Mouse (Mus musculus) megakaryocyte, embryonic 14.5 days (primary cell): ENCODE data around the gene Psmd2. TPM values are rescaled to one million over a fixed set of nuclear protein-coding genes. Genes with fewer than 3 reads are reported as not detected.

Experiments
- H3K27me3 ChIP-seq: replicated peaks from 2 replicates; pipeline ENCODE3; 2012; ENCODE audit warnings: inconsistent platforms
- H3K36me3 ChIP-seq: replicated peaks from 2 replicates; pipeline ENCODE3; 2012; ENCODE audit warnings: low read length, inconsistent platforms, mixed read lengths
- H3K4me1 ChIP-seq: 2 replicates; pipeline ENCODE4 v1.6.1; 2012; ENCODE audit warnings: inconsistent platforms
- H3K4me3 ChIP-seq: replicated peaks from 2 replicates; pipeline ENCODE3; 2012; ENCODE audit warnings: moderate library complexity, mild to moderate bottlenecking, inconsistent platforms
- H3K9me3 ChIP-seq: 2 replicates; pipeline ENCODE4 v1.6.1; 2012; ENCODE audit warnings: inconsistent platforms
- FLI1 ChIP-seq: IDR thresholded peaks from 2 replicates; pipeline ENCODE4 v1.6.1; 2012; ENCODE audit warnings: low read length, inconsistent platforms, mixed read lengths
- GATA1 ChIP-seq: IDR thresholded peaks from 3 replicates; pipeline ENCODE4 v1.6.1; 2012; ENCODE audit warnings: mixed read lengths, low read length, inconsistent platforms, borderline replicate concordance
- polyA plus RNA-seq: library from polyadenylated mRNA; stranded (reverse); fragments of >175 nt; gene quantifications from 2 replicates; pipeline ENCODE4 v1.2.3, GENCODE M21; 2012; ENCODE audit warnings: low replicate concordance; ENCODE audit not compliant: insufficient read depth

The Psmd2 gene
- polyA plus RNA-seq, 1 experiment = 128 TPM

DNA sequence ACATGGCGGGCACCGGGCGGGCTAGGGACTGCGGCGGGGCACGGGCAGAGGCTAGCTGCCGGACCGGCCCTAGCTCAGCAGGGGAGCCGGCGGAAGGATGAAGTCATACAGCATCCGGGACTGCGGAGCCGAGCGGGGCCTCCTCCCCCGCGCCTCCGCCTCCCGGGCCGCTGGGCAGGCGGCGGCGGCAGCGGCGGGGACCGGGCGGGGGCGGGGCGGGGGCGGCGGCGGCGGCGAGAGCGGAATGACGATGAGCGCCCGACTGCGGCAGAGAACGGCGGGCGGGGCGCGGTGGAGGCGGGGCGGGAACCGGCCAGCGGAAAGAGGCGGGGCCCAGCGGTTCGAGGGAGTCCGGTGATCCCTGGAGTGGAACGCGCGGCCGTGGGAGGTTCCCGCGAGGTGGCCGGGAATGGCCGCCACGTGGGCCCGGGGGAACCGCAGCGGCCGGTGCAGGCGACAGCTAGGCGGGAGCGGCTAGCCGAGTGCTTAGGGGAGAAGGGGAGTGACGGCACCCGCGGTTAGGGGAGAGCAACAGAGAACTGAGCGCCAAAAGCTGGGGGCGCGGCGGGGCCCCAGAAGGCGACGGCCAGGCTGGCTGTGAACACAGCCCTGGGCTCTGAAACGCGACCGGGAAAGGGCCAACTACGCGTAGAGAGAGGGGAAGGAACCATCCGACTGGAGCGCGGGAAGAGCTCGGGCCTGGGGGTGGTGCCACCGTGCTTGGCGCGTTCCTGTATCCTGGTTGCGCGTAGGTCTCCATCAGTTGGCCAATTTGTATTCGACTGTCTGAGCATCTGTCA, 30.1 kb upstream of the Psmd2 start, which contains the start of gene Camk2n2:
Gene Camk2n2 (minus strand): TSS at position 97 of the 800 bp plus-strand sequence.
- H3K4me1 ChIP-seq = peaks cover 43% of the 10 kb centered on the region

GRCm38 (mm10) chr16:20621991-20622685, 29.3 kb upstream of the Psmd2 start:
- peaks cover 15% of the 10 kb centered on the region for H3K36me3 ChIP-seq
- H3K4me3 ChIP-seq = peak overlapping the region; percentile 92
- TF ChIP-seq FLI1 = no peak
- TF ChIP-seq GATA1 = no peak
- peaks cover 61% of the 10 kb centered on the region for H3K27me3 ChIP-seq
- peaks cover 43% of the 10 kb centered on the region for H3K4me1 ChIP-seq
- H3K9me3 ChIP-seq = 0 out of 2 replicates have a peak, but pooled peaks cover 2% of the 10 kb centered on the region

More for the DNA sequence above, 30.1 kb upstream of the Psmd2 start, which contains the start of gene Camk2n2:
- H3K9me3 ChIP-seq = 0 out of 2 replicates have a peak, but pooled peaks cover 2% of the 10 kb centered on the region
- peaks cover 15% of the 10 kb centered on the region for H3K36me3 ChIP-seq
- H3K4me3 ChIP-seq = peak within 1 kb of the TSS; percentile 92
- H3K27me3 ChIP-seq = peaks cover 55% of the 10 kb centered on the region
- no peak for TF ChIP-seq FLI1
- TF ChIP-seq GATA1 = no peak

- TF ChIP-seq FLI1 (no peak), GATA1 (no peak)
- Histone ChIP-seq H3K27me3 (peaks cover 58% of the 10 kb centered on the region), H3K9me3 (0 out of 2 replicates have a peak, but pooled peaks cover 2% of the 10 kb centered on the region), H3K4me1 (peaks cover 43% of the 10 kb centered on the region), H3K4me3 (no peak overlapping the region), H3K36me3 (peaks cover 7% of the 10 kb centered on the region)
These were observed 28.2 kb upstream of the Psmd2 start for GRCm38 (mm10) chr16:20623211-20623610.

DNA sequence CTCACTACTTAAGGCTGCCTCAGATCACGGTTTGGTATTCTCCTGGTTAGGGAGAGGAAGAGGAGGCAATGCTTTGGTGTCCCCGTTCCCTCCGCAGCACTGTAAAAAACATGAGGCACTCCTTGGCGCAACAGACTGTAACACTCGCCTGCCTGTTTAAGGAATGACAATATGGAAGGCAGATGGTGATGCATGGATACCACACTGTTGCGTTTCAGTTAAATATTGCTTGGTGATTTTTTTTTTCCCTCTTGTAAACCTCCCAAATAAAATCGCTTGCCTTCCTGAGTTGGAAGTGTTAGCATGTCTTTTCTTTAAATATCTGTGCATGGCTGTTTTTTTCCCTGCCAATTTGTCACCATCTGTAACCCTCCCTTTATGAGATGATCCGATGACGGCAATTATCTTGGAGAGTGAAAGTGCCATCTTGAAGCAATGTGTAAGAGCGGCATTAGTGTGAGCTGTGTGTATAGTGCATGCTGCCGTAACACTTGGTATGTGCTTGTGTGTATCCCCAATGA, 22.5 kb upstream of the Psmd2 start:
- H3K4me1 ChIP-seq = peaks cover 18% of the 10 kb centered on the region
- 0 out of 2 replicates have a peak, but pooled peaks cover 2% of the 10 kb centered on the region for H3K9me3 ChIP-seq
- TF ChIP-seq FLI1 = no peak
- TF ChIP-seq GATA1 = no peak
- no peak overlapping the region for H3K4me3 ChIP-seq
- H3K27me3 ChIP-seq = peaks cover 59% of the 10 kb centered on the region
- H3K36me3 ChIP-seq = no peaks in the 10 kb centered on the region

GRCm38 (mm10) chr16:20629731-20630634, 21.5 kb upstream of the Psmd2 start, which contains the start of gene Ece2:
Gene Ece2 (plus strand): TSS chr16:20629828.
- Histone ChIP-seq H3K4me1 (peaks cover 24% of the 10 kb centered on the region), H3K36me3 (no peaks in the 10 kb centered on the region), H3K4me3 (peak within 1 kb of the TSS; percentile 73), H3K9me3 (0 out of 2 replicates have a peak, but pooled peaks cover 2% of the 10 kb centered on the region), H3K27me3 (peaks cover 68% of the 10 kb centered on the region)
- TF ChIP-seq FLI1 = no peak
- no peak for TF ChIP-seq GATA1

GRCm38 (mm10) chr16:20637410-20637809, 14.0 kb upstream of the Psmd2 start:
- TF ChIP-seq FLI1 (no peak), GATA1 (no peak)
- H3K4me3 ChIP-seq = no peak overlapping the region
- H3K9me3 ChIP-seq = 0 out of 2 replicates have a peak, but pooled peaks cover 6% of the 10 kb centered on the region
- H3K4me1 ChIP-seq = peaks cover 10% of the 10 kb centered on the region
- H3K27me3 ChIP-seq = peaks cover 71% of the 10 kb centered on the region
- no peaks in the 10 kb centered on the region for H3K36me3 ChIP-seq

DNA sequence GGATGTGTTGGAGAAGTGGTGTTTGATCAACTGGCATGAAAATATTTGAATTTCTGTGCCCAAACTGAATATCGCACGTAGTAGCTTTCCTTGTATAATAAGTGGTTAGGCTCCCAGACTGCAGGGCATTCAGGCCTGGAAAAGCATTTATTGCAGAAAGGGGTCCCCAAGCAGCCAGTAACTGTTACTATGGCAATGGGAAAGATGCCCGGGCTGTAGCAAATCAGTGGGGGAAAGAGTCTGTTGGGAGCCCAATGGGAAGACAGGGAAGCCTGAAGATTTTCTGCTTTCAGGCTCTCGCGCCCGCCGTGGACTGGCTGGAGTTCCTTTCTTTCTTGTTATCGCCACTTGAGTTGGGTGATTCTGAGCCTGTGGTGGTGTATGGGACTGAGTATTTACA, 13.1 kb upstream of the Psmd2 start:
- 0 out of 2 replicates have a peak, but pooled peaks cover 6% of the 10 kb centered on the region for H3K9me3 ChIP-seq
- peaks cover 65% of the 10 kb centered on the region for H3K27me3 ChIP-seq
- peaks cover 10% of the 10 kb centered on the region for H3K4me1 ChIP-seq
- H3K4me3 ChIP-seq = no peak overlapping the region
- no peaks in the 10 kb centered on the region for H3K36me3 ChIP-seq
- TF ChIP-seq GATA1 (no peak), FLI1 (no peak)

GRCm38 (mm10) chr16:20642161-20642560, 9.3 kb upstream of the Psmd2 start:
- Histone ChIP-seq H3K27me3 (peaks cover 65% of the 10 kb centered on the region), H3K4me1 (peaks cover 4% of the 10 kb centered on the region), H3K9me3 (no peaks in the 10 kb centered on the region), H3K36me3 (no peaks in the 10 kb centered on the region), H3K4me3 (peak overlapping the region; percentile 85)
- TF ChIP-seq GATA1 (no peak), FLI1 (no peak)

DNA sequence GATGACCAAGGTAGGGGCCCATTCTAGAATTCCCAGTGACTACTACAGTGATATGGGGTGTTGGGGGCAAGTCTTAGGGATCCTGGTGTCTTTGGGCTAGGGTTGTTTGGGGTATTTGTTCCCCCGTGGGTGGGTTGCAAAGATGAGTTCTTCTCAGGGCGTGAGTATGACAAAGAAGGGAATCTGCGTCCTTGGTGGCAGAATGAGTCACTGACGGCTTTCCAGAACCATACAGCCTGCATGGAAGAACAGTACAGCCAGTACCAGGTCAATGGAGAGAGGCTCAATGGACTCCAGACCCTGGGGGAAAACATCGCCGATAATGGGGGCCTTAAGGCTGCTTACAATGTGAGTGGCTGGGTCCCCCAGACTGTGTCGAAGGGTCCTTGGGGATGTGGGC, 7.5 kb upstream of the Psmd2 start:
- H3K4me3 ChIP-seq = no peak overlapping the region
- no peaks in the 10 kb centered on the region for H3K36me3 ChIP-seq
- H3K27me3 ChIP-seq = peaks cover 55% of the 10 kb centered on the region
- no peak for TF ChIP-seq GATA1
- TF ChIP-seq FLI1 = no peak
- H3K9me3 ChIP-seq = no peaks in the 10 kb centered on the region
- peaks cover 4% of the 10 kb centered on the region for H3K4me1 ChIP-seq
